Mouse (Mus musculus): Measurements from ENCODE around the gene Vmn1r119. TPM values are rescaled to one million over a fixed set of nuclear protein-coding genes. Genes with fewer than 3 reads are reported as not detected.

Vmn1r119 gene
- polyA plus RNA-seq (2014; fragmentation: Illumina TruSeq; extraction: RNeasy Lipid Tissue Mini Kit (QIAGEN cat#74804); ENCODE audit: low read depth, low replicate concordance), result not detected

GRCm38 (mm10) chr7:21012355-21012754 is at the start of gene Vmn1r119:
Gene Vmn1r119 (minus strand): TSS chr7:21012455.

GRCm38 (mm10) chr7:21053684-21054083 is 41.4 kb upstream of the Vmn1r119 start, which contains the start of gene Vmn1r120:
Gene Vmn1r120 (minus strand): TSS chr7:21053784.

Other genes starting within 250 kb of the Vmn1r119 start
- not detected for gene Vmn1r112, start 241.3 kb downstream of the Vmn1r119 start, polyA plus RNA-seq (2014; fragmentation: Illumina TruSeq; extraction: RNeasy Lipid Tissue Mini Kit (QIAGEN cat#74804); ENCODE audit: low read depth, low replicate concordance)
- not detected for gene Vmn1r113, start 225.2 kb downstream of the Vmn1r119 start, polyA plus RNA-seq (2014; fragmentation: Illumina TruSeq; extraction: RNeasy Lipid Tissue Mini Kit (QIAGEN cat#74804); ENCODE audit: low read depth, low replicate concordance)
- not detected for gene Vmn1r114, start 200.3 kb downstream of the Vmn1r119 start, polyA plus RNA-seq (2014; fragmentation: Illumina TruSeq; extraction: RNeasy Lipid Tissue Mini Kit (QIAGEN cat#74804); ENCODE audit: low read depth, low replicate concordance)
- not detected for gene Vmn1r115, start 167.5 kb downstream of the Vmn1r119 start, polyA plus RNA-seq (2014; fragmentation: Illumina TruSeq; extraction: RNeasy Lipid Tissue Mini Kit (QIAGEN cat#74804); ENCODE audit: low read depth, low replicate concordance)
- gene Vmn1r116, start 140.2 kb downstream of the Vmn1r119 start, polyA plus RNA-seq (2014; fragmentation: Illumina TruSeq; extraction: RNeasy Lipid Tissue Mini Kit (QIAGEN cat#74804); ENCODE audit: low read depth, low replicate concordance), result not detected
- gene Vmn1r117, start 128.3 kb downstream of the Vmn1r119 start, polyA plus RNA-seq (2014; fragmentation: Illumina TruSeq; extraction: RNeasy Lipid Tissue Mini Kit (QIAGEN cat#74804); ENCODE audit: low read depth, low replicate concordance), result not detected
- gene Vmn1r118, start 100.1 kb downstream of the Vmn1r119 start, polyA plus RNA-seq (2014; fragmentation: Illumina TruSeq; extraction: RNeasy Lipid Tissue Mini Kit (QIAGEN cat#74804); ENCODE audit: low read depth, low replicate concordance), result not detected
- not detected for gene Vmn1r120, start 41.3 kb upstream of the Vmn1r119 start, polyA plus RNA-seq (2014; fragmentation: Illumina TruSeq; extraction: RNeasy Lipid Tissue Mini Kit (QIAGEN cat#74804); ENCODE audit: low read depth, low replicate concordance)
- not detected for gene Vmn1r121, start 86.1 kb upstream of the Vmn1r119 start, polyA plus RNA-seq (2014; fragmentation: Illumina TruSeq; extraction: RNeasy Lipid Tissue Mini Kit (QIAGEN cat#74804); ENCODE audit: low read depth, low replicate concordance)
- gene Vmn1r122, start 121.7 kb upstream of the Vmn1r119 start, polyA plus RNA-seq (2014; fragmentation: Illumina TruSeq; extraction: RNeasy Lipid Tissue Mini Kit (QIAGEN cat#74804); ENCODE audit: low read depth, low replicate concordance), result not detected
- not detected for gene Vmn1r123, start 149.7 kb upstream of the Vmn1r119 start, polyA plus RNA-seq (2014; fragmentation: Illumina TruSeq; extraction: RNeasy Lipid Tissue Mini Kit (QIAGEN cat#74804); ENCODE audit: low read depth, low replicate concordance)
- gene Gm5157, start 178.0 kb upstream of the Vmn1r119 start, polyA plus RNA-seq (2014; fragmentation: Illumina TruSeq; extraction: RNeasy Lipid Tissue Mini Kit (QIAGEN cat#74804); ENCODE audit: low read depth, low replicate concordance), result not detected
- not detected for gene Vmn1r124, start 248.2 kb upstream of the Vmn1r119 start, polyA plus RNA-seq (2014; fragmentation: Illumina TruSeq; extraction: RNeasy Lipid Tissue Mini Kit (QIAGEN cat#74804); ENCODE audit: low read depth, low replicate concordance)